Mouse (Mus musculus): Measurements from ENCODE around the gene Cep162.

- TF ChIP-seq POLR2A (IDR thresholded peaks at IDR 0.05; ENCODE audit: low read depth, low read length) (no peak), CTCF (IDR thresholded peaks at IDR 0.05; ENCODE audit: extremely low read depth, insufficient read depth, insufficient read length, insufficient replicate concordance) (no peak)
Observed at GRCm38 (mm10) chr9:87248118-87248517, 7.2 kb downstream of the Cep162 start.
